Mouse (Mus musculus) layer of hippocampus, adult 9-10 months (tissue): Measurements from ENCODE around the gene Srpk2.
"Not testable (repeated sequence)": the region's sequence is repeated elsewhere in the genome, so short reads cannot be mapped to it uniquely, and the experiment has no call there.

ENCODE experiments used
- DNase-seq: peaks from one replicate; pipeline ENCODE4 v3.0.0; 2022; ENCODE audit warnings: low spot score

Srpk2 gene

DNA sequence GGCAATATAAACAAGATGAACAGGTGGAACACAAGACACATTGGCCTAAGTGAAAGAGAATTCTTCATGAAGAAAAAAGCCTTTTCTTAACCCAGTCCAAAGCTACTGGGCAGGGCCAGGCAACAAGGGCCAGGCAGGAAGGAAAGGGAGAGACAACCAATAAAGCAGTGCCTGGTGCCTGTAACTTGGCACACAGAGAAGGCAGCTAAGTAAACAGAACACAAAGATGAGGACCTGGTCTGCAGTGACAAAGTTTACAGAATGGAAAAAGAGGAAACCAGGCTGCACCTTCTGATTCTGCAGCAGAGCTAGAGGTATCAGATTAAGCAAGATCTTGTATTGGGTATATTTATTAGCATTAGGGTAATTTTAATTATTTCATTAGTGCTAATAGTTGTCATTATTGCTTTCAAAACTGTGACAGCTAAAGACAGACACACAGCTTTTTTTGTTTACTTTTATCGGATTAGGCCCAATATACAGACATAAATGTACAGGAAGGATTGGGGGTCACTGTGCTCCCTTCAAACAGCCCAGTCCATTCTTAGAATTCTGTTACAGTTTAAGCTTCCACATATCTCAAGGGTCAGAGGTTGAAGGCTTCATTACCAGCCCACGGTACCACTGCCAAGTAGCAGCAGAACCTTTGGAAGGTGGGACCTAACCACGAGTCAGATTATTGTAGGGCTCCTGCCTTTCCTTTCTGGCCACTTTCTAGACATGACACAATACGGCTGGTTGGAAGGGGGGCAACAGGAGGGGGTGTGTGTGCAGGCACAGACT lies 121.9 kb downstream of the Srpk2 start:
- no peak for DNase-seq

DNA sequence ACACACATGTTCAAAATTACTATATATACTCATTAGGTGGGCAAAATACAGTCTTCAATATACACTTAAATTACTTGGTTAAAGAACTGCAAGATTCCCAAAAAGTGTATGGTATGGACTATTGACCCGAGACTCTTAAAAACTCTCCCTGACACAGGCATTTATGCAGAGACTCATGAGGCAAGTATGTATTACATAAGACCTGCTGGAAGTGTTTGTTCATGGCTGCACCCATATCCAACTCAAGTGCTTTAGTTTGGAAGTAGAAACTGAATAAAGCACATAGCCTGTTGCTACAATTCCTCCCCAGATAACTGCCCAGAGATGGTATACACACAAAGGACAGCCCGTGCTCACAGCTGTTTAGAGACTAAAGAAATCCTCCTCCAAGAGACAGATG lies 123.2 kb downstream of the Srpk2 start:
- no peak for DNase-seq

DNA sequence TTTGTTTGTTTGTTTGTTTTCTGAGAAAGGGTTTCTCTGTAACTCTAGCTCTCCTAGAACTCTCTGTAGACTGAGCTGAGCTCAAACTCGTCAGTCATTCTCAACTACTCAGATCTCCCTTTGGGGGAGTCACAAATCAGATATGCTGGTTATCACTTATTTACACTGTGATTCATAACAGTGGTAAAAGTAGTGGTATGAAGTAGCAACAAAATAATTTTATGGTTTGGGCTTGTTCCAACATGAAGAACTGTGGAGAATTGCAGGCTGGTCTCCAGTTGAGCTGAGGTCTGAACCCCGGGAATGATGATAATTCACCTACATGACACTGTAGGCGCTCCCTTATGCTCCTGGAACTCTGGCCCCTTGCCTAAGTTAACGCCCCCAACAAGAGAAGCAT lies 124.2 kb downstream of the Srpk2 start:
- DNase-seq: no peak

DNA sequence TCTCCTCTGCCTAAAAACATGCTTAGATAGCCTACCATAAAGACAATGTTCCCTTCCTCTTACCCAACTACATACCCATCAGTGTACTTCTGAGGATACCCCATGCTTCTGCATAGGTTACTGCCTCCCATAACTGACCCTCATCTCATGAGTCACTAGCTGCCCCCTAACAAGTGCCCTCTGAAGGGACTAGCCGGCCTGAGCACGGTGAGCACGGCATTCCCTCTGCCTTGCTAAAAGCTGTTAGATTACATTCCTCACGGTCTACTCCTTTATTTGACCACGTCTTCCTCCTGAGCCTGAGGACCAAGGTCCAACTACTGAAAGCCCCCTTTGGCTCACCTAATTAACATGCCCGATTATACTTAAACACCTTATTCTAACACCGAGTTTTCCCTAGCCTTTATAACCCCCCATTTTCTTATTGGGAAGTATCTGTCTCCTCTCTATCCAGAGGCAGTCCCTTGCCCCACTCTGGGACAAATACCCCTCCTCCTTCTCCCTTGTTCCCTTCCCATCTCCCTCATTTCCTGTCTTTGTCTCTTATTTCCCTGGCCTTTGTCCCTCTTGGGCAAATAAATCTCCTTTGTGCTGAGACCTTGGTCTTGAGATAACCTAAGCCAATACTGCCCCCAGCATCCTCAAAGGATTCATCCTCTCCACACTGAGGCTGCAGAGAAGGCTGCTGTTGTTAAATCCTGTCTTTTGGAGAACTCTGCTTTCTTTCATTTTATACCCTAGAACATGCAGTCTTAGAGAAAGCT lies 128.2 kb downstream of the Srpk2 start:
- DNase-seq: no peak

DNA sequence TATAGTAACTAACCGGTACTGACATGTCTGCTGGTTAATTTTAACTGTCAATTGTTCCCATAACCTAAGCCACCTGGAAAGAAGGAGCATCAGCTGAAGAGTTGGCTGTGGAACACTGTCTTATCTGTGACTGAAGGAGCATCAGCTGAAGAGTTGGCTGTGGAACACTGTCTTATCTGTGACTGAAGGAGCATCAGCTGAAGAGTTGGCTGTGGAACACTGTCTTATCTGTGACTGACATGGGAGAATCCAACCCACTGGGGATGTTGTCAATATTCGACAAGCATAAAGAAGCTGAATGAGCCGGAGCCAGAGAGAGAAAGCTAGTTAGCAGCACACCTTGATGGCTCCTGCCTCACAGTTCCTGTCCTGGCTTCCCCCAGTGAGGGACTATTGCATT lies 131.1 kb downstream of the Srpk2 start:
- DNase-seq: not testable (repeated sequence)

DNA sequence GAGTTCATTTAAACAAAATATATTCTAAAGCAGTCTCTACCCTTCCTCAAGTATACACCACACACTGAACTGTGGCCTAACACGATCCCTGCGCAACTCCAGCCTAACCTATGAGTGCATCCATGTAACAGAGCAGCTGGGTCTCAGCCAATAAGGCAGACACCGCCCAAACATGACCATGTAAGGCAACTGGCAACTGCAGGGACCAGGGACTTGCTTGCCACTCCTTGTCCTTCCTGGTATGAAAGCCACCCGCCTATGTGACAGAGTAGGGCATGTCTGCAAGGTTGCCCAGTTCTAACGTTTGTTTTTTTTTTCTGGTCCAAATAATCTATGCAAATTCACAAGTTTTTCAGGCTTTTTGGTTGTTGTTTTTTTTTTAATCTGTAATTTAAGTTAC lies 132.7 kb downstream of the Srpk2 start:
- no peak for DNase-seq

DNA sequence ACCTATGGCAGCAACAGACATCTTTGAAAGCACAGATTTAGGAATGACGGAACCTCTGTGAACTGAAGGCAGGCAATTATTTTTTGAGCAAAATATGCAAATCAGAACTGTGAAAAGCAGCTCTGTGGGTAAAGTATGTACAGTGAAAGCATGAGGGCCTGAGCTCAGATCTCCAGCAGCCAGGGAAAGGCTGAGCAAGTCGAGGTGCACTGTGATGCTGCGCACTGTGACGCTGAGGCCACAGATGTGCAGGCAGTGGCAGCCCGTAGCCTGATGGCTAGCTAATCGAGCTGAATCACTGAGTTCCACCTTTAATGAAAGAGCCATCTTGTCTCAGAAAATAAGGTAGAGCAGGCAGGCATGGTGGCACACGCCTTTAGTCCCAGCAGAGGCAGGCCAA lies 148.7 kb downstream of the Srpk2 start:
- DNase-seq: no peak

DNA sequence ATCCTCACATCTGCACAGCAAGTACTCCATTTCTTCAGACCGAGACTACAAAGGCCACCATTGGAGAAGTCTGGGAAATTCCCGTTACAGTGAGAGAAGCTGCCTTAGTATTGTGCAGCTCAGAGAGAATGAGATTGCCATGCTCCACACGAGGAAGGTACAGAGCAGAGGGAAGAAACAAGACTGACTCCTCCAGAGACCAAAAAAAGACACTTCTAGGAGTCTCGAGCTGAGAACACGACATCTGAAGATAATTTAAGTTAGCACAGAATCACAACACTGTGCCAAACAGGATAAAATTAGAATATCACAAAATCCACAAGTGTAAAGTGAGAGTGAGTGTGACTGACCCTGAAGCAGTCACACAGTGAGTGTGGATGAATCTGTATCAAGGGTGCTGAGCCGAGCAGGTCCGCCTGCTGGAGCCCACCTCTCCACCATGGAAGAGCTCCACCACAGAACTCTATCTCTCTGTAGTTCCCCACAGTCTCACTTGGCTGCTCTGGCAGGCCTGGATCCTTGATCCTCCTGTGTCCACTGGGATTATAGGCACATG lies 152.8 kb downstream of the Srpk2 start:
- DNase-seq: no peak

DNA sequence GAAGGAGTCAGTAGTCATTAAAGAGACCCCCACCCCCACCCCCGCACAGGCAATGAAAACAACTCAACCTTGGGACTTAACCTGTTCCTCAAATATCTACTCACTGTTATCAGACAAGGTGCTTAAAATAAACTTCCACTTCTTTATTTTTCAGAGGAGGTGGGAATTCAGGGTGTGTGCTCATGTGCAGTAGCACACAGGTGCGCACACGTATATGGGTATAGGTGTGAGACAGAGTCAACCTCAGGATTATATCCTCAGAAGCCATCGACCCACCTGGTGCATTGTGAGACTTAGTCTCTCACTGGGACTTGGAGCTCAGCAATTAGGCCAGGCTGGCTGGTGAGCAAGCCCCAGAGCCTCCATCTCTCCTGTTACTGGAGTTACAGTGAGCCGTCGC lies 153.3 kb downstream of the Srpk2 start:
- no peak for DNase-seq

DNA sequence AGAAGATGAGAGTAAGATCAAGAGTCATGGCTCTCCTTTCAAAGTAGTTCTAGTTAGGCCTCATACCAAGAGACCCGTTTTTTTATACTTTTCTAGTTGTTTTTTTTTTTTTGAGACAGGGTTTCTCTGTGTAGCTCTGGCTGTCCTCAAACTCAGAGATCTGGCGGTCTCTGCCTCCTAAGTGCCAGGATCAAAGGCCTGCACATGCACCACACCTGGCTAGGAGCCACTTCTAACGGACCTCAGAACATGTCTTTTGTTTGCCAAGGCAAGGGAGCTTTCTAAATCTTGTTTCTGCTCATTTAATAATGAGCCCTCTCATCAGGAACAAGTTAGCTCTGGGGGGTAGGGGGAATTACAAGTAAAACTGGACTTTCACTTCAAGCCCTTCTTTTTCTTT lies 159.8 kb downstream of the Srpk2 start:
- no peak for DNase-seq

DNA sequence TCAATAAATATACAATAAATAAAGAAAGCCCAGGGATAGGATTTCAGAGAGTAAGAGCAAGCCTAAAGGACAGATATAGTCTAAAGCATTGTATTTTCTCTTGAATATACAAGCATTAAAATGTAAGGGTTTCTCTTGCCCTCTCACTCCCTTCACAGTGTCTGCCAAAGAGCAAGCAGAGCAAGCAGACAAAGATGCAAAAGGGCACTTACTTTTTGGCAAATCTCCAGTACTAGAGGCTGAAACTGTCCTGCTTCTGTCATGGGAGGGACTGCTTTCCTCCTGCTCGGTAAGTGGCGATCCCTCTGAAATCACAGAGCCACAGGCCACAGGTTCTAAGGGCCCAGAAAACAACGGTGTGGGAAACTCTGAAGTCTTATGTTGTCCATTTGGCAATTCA lies 160.5 kb downstream of the Srpk2 start:
- no peak for DNase-seq

DNA sequence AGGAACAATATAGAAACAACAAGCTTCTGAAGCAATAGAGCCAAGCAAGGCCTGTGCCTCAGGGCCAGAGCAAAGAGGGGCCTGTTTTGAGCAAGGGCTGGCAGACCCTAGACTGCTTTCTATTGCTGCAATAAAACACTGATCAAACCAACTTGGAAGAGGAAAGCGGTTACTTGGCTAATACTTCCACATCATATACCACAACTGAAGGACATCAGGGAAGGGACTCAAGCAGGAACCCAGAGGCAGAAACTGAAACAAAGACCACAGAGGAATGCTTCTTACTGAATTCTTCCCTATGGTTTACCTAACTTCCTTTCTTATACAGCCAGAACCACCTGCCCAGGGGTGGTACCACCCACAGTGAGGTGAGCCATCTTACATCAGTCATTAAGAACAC lies 162.8 kb downstream of the Srpk2 start:
- DNase-seq: no peak

DNA sequence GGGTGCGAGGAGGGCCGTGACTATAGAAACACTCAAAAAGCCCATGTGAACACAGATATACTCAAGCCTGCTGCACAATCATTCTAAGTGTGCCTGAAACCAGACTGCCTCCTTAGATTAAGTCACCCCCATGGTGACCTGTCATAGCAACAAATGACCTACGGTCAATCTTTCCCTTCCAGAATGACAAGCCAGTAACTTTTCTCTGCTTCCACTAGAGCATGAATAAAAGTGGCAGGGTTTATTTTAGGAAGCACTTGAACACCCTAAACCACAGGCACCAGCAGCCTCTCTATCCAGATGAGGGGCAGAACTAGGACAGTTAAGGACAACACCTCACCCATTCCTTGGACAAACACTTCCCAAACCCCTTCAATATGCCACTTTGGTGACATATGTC lies 164.7 kb downstream of the Srpk2 start:
- no peak for DNase-seq

DNA sequence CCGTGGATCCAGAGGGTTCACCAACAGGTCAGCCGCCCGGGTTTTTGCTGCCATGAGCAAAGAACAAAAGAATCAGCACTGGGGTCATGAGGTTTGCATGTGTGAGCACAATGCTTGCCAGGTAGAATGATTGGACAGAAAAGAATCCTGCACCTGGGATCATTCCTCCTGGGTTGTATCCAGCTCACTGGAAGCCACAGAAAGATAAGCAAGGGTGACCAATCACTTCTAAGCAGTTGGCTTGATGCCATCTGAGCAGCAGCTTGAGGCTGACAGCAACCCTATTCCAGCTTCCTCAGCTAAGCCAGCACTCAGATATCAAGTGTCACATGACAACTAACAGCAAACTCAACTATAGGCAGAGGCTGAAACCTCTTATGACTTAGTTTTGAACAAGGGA lies 165.7 kb downstream of the Srpk2 start:
- DNase-seq: no peak

DNA sequence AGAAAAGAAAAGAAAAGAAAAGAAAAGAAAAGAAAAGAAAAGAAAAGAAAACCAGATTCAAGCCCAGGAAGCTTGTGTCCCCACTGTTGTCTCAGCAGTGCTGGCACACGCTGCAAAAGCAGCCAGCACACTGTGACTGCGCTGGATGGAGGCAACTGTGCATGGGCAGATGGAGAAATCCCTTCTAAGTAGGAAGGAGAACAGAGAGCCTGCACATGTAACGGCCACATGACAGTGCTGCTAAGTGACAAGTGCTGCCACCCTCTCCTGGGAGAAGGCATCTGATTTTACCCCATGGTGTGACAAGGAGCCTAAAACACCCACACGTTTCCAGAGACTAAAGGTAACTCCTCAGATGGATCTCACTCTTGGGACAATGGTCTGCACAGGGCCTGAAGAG lies 166.6 kb downstream of the Srpk2 start:
- peak; percentile 21 for DNase-seq

DNA sequence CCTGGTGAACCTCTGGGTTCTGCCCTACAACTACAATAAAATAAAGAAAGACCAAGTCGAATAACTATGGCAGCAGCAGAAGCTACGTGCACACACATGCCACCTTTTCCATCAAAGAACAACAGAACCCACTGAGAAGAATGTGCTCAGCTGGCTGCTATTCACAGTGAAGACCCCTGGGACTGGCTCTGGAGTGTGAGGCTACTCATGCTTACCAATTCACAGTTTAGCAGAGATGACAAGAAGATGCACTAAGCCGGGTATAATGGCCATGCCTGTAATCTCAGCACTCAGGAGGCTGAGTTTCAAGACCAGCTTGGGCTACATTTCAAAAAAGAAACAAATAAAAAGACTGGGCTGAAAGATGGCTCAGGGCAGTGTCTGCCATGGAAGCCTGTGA lies 167.5 kb downstream of the Srpk2 start:
- DNase-seq: no peak

DNA sequence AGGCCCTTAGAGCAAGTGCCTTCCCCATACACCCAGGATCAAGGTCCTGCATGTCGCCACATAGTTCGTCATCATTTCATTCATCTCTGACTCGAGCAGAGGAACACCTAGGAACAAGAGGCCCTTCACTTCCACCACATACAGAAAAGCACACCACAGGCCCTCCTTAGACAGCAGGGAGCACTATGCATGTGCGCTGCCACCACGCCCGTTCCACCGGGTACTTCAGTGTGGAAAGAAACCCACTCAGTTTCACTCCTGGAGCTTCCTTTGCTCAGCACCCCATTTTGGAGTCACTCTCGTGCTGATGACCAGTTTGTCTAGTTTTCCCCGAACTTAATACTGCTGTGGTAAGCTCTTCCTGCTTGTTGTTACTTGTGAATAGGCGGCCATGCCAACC lies 169.4 kb downstream of the Srpk2 start:
- DNase-seq: no peak

DNA sequence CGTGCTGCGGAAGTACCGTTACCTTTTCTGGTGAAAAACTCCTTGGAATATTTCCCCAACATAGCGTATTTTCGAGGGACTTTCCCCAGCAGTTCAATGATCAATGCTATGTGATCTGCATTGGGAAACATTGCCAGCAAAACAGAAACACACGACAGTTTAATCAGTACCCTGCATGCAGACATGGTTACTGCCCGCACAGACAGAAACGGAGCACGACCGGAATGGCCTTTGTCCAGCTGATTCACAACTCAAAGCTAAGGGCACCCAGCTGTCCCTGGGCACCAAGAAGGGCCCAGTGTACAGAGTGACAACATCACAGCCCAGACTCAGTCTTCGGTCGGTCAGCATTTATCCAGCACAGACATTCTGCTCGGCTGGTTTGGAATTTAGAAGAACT lies 170.9 kb downstream of the Srpk2 start:
- no peak for DNase-seq

DNA sequence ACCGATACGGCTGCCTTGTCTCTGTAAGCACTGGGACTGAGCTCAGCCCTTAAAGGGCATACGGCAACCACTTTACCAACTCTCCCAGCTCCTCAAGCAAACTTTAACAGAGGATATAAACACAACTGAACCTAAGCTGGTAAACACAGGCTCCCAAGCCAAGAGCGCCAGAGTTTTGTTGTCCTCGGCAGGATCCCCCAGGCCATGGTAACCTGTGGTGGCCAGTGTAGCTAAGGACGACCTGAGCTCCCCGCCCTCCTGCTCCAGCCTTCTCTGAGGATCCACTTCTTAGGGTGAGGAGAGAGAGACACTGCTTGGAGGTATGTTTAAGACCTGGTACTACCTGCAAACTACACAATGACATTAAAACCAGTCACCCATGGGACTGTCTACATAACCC lies 171.9 kb downstream of the Srpk2 start:
- no peak for DNase-seq

DNA sequence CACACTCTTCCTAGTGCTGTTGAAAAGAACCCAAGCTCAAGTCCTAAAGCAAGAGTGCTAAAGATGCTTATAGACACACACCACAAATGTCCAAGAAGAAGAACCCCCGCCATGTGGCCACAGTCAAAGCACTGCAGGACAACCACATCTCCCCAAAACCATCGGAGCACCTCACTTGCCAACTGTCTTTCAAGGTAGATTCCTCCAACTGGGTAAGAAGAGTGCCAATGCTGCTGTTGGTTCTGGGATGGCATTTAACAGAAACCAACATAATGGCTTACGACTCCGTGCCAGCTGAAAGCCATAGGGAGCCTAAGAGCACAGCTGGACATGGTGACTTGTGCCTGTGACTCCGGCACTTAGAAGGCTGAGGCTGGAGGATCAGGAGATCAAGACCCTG lies 173.0 kb downstream of the Srpk2 start:
- DNase-seq: no peak

DNA sequence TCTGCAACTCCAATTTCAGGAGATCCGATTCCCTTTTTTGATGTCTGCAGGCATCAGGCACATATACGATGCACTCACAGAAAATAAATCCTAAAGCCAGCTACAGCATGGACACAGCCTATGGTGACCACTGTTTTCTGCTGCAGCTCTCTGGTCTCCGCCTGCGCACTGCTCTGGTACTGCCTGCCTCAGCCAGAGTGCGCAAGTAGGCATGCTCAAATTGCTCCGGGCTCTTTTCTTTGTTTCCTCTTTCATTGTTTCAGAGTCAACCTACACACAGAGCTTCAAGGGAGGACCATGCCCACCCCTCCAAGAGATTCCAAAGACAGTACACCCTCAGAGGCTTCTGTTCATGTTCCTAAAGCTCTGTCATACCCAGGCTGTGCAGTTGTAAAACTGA lies 175.8 kb downstream of the Srpk2 start:
- DNase-seq: no peak

DNA sequence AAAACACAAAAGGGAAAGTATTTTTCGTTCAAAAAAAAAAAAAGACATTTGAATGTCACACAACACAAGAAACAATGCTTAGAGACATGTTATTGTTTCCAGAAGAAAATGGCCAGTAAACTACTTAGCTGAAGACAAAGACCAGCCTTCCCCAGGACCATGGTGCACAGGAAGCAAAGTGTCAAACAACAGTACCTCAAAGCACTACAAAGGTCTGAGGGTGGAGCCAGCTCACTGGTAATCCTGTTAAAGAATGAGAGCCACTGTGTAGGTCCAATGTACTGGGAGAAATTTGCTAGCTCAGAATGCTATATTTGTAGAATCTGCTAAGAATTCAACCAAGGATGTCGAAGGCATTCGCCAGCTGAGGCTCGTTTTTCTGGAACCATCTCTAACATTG lies 177.2 kb downstream of the Srpk2 start:
- DNase-seq: no peak

DNA sequence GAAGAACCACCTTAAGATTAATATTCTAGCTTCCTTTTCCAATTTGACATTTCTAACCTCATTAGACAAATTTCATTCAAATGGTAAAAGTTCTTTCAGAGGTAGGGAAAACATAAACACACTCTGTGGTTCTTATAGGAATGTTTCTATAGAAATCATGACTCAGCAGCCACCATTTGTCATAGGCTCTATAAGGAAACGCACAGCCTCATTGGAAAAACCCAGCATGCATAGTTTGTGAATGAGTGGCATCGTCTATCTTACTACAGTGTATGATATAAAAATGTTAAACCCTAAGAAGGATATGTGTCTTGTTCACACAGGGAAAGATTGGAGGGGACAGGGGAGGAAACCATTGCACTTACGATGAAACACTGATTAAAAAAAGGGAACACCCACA lies 178.8 kb downstream of the Srpk2 start:
- no peak for DNase-seq
